Mouse (Mus musculus): ENCODE data around the gene Tubb3. TPM values are rescaled to one million over a fixed set of nuclear protein-coding genes. Genes with fewer than 3 reads are reported as not detected.

The Tubb3 gene
- 100 to 1,000 TPM in 1 of 2 experiments, 10 to 100 TPM in 1; 59.5 to 102 TPM for total RNA-seq (2021)
- long read RNA-seq, experiment 1, transcript Tubb3-201 (4 exons, 1,868 nt) = major isoform, 54 of 68 reads
- long read RNA-seq, experiment 1, partial matches to known transcripts = 2 of 68 reads
- long read RNA-seq, experiment 1, other reads (novel, unspliced or antisense) = 12 of 68 reads
- long read RNA-seq, experiment 2, transcript Tubb3-201 (4 exons, 1,868 nt) = major isoform, 186 of 202 reads
- long read RNA-seq, experiment 2, partial matches to known transcripts = 2 of 202 reads
- long read RNA-seq, experiment 2, other reads (novel, unspliced or antisense) = 14 of 202 reads

DNA sequence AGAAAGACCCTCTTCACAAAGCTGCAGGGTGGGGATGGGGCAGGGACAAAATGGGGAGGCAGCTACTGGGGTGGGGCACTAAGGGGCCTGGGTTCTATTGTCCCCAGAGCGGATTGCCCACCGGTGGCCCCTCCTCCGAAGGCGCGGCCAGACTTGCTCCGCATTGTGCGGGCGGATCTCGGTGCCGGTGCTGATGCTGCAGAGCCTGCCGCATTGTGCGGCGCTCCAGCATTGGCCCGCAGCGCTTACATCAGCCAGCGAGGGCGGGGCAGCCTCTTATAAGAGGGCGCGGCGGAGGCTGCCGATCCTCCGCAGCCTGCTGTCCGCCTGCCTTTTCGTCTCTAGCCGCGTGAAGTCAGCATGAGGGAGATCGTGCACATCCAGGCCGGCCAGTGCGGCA, at the start of gene Tubb3:
Tubb3 (plus strand) TSS at position 179 of the 400 bp plus-strand sequence.
- DNase-seq (ENCODE audit: low spot score in 2 of 2) = no peak

- DNase-seq (ENCODE audit: low spot score in 2 of 2) = peak; percentile 87 to 94
These were observed 37.6 kb upstream of the Tubb3 start, which contains the start of gene Tcf25 for GRCm38 (mm10) chr8:123373403-123374238. Gene Tcf25 (plus strand): TSS chr8:123373753.

DNA sequence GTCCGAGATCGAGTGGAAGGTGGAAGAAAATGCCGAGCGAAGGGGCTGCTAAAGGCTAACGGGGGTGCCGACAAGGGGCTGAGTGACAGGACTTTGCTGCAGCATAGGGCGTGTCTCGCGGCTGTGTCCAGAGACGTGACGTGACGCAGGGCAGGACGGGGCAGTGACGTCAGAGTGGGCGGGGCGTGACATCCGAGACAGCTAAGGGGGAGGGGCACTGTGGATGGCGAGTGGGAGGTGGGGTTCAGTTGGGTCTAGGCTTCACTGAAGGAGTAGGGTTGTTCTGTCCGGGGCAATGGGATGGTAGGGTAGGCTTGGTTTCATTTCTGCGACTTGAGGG, 37.0 kb upstream of the Tubb3 start:
- peak; percentile 88 to 91 for DNase-seq (ENCODE audit: low spot score in 2 of 2)

GRCm38 (mm10) chr8:123375701-123376100, 35.5 kb upstream of the Tubb3 start:
- DNase-seq (ENCODE audit: low spot score in 2 of 2) = no peak

- DNase-seq (ENCODE audit: low spot score in 2 of 2) = no peak
These were observed 35.1 kb upstream of the Tubb3 start for GRCm38 (mm10) chr8:123376106-123376505.

- DNase-seq (ENCODE audit: low spot score in 2 of 2) = no peak
These were observed 29.5 kb upstream of the Tubb3 start for GRCm38 (mm10) chr8:123381711-123382110.

GRCm38 (mm10) chr8:123382516-123382915, 28.7 kb upstream of the Tubb3 start:
- no peak for DNase-seq (ENCODE audit: low spot score in 2 of 2)

DNA sequence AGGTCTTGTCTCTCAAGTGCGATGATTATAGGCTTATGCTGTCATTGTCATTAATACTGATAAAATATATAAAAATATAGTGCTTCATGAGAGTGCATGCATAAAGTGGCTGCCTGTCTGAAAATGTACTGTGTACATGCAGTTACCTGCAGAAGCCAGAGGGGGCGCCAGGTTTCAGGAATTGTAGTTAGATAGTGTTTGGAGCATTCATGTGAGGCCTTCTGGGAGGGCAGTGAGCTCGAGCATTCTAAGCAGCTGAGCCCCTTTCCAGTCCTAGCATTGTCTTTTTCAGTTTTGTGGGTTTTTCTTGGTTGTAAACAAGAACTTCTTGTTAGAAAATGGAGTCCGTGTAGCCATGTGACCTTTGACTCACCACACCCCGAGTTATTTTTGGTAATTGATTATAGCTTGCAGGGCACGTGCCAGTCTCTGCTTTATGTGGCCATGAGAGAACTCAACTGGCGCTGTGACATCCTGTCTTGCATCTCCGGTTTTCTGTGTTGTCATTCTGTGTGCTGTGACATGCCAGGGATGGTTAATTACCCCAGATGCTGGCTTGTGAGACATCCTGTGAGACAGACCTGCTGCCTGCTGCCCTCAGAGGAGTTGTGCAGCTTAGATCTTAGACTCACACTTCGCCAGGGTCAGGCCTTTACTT, 26.2 kb upstream of the Tubb3 start:
- no peak for DNase-seq (ENCODE audit: low spot score in 2 of 2)

- no peak for DNase-seq (ENCODE audit: low spot score in 2 of 2)
These were observed 24.2 kb upstream of the Tubb3 start for GRCm38 (mm10) chr8:123387041-123387440.

DNA sequence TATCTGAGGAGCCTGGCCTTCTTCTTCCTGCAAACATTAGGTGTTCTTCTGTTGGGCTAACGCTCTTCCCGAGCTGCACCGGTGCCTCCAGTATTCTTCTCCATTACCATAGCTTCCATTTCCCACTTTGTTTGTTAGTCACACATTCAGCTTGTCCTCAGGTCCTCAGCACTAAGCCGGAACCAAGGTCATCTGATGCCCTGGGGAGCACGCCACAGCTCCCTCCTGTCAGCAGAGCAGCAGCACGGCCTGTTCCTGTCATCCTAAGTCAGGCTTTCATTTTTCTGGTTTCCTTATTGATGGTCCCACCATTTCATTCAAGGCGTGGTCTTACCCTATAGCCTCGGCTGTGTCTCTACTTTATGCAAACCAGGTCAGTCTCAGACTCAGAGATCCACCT, 23.4 kb upstream of the Tubb3 start:
- no peak for DNase-seq (ENCODE audit: low spot score in 2 of 2)

GRCm38 (mm10) chr8:123389026-123389425, 22.2 kb upstream of the Tubb3 start:
- no peak for DNase-seq (ENCODE audit: low spot score in 2 of 2)

DNA sequence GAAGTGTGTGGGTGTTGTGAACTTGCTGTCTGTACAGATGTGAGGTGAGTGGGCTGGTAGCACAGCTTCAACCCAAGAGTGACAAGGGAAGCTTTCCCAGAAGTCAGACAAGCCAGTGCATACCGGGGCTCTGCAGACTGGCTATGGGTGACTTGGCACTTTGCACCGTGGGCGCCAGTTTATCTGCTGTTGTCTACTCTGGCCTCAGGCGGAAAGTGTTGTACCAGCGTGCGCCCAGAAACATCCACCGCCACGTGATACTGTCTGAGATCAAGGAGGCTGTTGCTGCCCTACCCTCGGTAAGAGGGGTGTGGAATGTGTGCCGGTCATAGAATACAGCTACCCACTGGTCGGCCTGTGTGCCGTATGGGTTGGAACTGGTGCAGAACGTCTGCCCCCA, 12.9 kb upstream of the Tubb3 start:
- no peak for DNase-seq (ENCODE audit: low spot score in 2 of 2)

DNA sequence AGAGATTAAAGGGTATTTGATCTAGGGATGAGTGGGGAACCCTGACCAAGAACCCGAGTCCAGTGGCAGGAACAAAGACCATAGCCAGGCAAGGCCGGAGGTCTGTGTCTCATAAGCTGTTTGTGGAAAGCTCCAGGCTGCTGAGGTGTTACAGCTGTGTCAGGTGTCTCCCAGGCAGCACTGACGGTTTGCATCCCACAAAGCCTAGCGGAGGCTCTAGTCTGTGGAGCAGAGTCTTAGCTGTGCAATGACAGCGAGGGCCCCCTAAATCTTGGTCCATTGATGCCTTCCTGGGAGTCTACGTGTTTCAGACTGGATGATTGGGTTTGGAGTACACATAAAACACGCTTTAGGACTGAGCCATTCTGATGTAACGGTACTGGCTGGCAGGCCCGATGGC, 9.3 kb upstream of the Tubb3 start:
- DNase-seq (ENCODE audit: low spot score in 2 of 2) = no peak

- DNase-seq (ENCODE audit: low spot score in 2 of 2) = no peak
These were observed 8.4 kb upstream of the Tubb3 start for GRCm38 (mm10) chr8:123402730-123403326.

- no peak for DNase-seq (ENCODE audit: low spot score in 2 of 2)
These were observed 6.7 kb upstream of the Tubb3 start for GRCm38 (mm10) chr8:123404521-123404920.

DNA sequence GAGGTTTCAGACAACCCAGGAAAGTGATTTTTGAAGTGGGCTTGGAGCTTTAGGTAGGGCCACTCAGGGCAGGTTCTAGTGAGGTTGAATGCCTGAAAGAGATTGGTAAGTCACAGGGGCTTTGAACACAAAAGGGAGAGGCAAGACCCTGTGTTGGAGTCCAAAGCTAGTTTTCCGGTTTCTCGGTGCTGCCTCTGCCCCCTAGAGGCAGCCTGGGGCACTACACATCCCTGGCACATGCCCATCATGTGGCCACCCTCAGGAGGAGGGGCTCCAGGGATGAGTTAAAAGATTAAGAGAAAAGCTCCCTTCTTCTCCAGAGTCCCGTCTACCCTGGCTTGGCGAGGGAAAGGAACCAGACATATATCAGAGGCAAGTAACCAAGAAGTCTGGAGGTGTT, 4.4 kb upstream of the Tubb3 start, which contains the start of gene Mc1r:
Mc1r (plus strand) TSS at position 322 of the 400 bp plus-strand sequence.
- DNase-seq (ENCODE audit: low spot score in 2 of 2) = peak; percentile 42 to 44

GRCm38 (mm10) chr8:123407612-123408011, 3.6 kb upstream of the Tubb3 start:
- DNase-seq (ENCODE audit: low spot score in 2 of 2) = no peak

DNA sequence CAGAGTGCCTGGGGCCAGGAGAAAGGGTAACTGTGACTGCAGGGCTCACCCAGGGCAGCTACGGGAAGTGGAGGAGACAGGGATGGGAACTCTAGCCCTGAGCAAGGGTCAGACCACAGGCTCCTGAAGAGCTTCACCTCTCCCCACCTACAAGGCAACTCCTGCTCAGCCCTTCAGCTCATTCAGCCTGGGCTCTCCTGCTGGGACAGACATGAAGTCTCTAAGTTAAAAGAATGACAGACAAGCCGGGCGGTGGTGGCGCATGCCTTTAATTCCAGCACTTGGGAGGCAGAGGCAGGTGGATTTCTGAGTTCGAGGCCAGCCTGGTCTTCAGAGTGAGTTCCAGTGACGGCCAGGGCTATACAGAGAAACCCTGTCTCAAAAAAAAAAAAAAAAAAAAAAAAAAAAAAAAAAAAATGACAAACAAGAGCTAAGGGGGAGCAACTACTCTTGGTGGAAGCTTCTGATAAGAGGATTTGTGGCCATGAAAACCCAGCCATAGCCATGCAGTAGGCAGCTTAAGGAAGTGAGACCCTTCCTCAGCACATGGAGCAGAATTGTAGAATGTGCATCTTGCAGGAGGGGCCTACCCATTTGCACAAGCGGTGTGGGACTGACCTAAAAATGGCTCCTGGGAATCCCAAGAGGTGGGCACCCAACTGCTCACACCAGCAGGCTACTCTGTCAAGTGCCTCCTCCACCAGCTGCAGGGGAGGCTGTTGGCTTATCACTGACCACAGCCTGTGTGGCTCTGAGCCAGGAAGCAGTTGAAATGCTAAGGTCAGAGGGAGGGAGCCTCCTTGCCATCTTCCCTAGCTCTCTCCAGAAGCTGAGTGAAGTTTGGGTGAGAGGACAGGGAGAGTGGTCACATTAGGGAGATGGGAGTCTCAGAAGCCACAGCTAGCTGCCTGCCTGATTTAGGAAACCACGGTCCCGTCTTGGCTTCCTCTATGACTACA, 2.4 kb upstream of the Tubb3 start:
- DNase-seq (ENCODE audit: low spot score in 2 of 2) = peak in 1 of 2 experiments; percentile 43

DNA sequence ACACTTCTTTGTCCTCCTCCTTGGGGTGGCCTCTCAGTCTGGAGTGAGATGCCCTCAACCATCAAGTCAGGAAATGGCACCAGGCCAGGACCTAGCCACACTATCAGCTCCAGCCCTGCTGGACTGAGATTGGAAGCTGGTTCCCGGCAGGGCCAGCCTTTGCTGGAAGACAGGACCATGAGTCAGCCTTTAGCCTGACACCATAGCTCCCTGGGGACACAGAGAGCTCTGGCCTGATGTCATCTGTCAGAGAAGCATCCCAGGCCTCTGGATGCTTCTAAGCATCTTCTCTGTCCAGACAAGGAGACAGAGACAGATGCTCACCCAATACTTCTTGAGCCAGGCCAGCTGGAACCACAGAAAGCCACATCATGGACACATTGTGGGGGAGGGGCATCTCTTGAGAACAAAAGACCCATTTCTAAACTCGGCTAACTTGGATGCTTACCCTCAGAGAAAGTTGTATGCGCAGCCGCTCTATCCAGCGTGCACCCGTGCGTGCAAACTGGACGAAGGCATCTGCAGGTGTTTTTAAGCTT, 1.1 kb upstream of the Tubb3 start:
- no peak for DNase-seq (ENCODE audit: low spot score in 2 of 2)

- no peak for DNase-seq (ENCODE audit: low spot score in 2 of 2)
These were observed 436 bp upstream of the Tubb3 start for GRCm38 (mm10) chr8:123410788-123411187.
